Mouse (Mus musculus): ENCODE results near the gene Stt3b. TPM values are rescaled to one million over a fixed set of nuclear protein-coding genes. Genes with fewer than 3 reads are reported as not detected.

The Stt3b gene
- total RNA-seq, 2 experiments from 2014 or later, result 54.8 to 75.4 TPM

GRCm38 (mm10) chr9:115318621-115319375, 8.6 kb upstream of the Stt3b start:
- ATAC-seq (ENCODE audit: poor library complexity, severe bottlenecking), result no peak

- ATAC-seq (ENCODE audit: poor library complexity, severe bottlenecking), result peak; percentile 51
Measured at GRCm38 (mm10) chr9:115317049-115317448, 6.8 kb upstream of the Stt3b start.

- ATAC-seq (ENCODE audit: poor library complexity, severe bottlenecking), result no peak
Measured at GRCm38 (mm10) chr9:115314556-115314955, 4.3 kb upstream of the Stt3b start.

GRCm38 (mm10) chr9:115313830-115314229, 3.6 kb upstream of the Stt3b start:
- no peak for ATAC-seq (ENCODE audit: poor library complexity, severe bottlenecking)

GRCm38 (mm10) chr9:115311223-115311520, 951 bp upstream of the Stt3b start:
- ATAC-seq (ENCODE audit: poor library complexity, severe bottlenecking), result no peak

- ATAC-seq (ENCODE audit: poor library complexity, severe bottlenecking), result peak; percentile 56
Measured at GRCm38 (mm10) chr9:115309977-115310345, 260 bp downstream of the Stt3b start.

GRCm38 (mm10) chr9:115309381-115309971, 745 bp downstream of the Stt3b start:
- ATAC-seq (ENCODE audit: poor library complexity, severe bottlenecking), result 0 out of 2 replicates have a peak, but pooled peaks have one; percentile 2

- no peak for ATAC-seq (ENCODE audit: poor library complexity, severe bottlenecking)
Measured at GRCm38 (mm10) chr9:115308941-115309380, 1.3 kb downstream of the Stt3b start.

- ATAC-seq (ENCODE audit: poor library complexity, severe bottlenecking), result no peak
Measured at GRCm38 (mm10) chr9:115308401-115308800, 1.8 kb downstream of the Stt3b start.

GRCm38 (mm10) chr9:115306202-115306601, 4.0 kb downstream of the Stt3b start:
- ATAC-seq (ENCODE audit: poor library complexity, severe bottlenecking), result no peak

GRCm38 (mm10) chr9:115304149-115304548, 6.1 kb downstream of the Stt3b start:
- ATAC-seq (ENCODE audit: poor library complexity, severe bottlenecking), result no peak

- ATAC-seq (ENCODE audit: poor library complexity, severe bottlenecking), result peak; percentile 31
Measured at GRCm38 (mm10) chr9:115301593-115301992, 8.6 kb downstream of the Stt3b start.

GRCm38 (mm10) chr9:115301002-115301579, 9.1 kb downstream of the Stt3b start:
- peak; percentile 56 for ATAC-seq (ENCODE audit: poor library complexity, severe bottlenecking)

GRCm38 (mm10) chr9:115296738-115297137, 13.5 kb downstream of the Stt3b start:
- ATAC-seq (ENCODE audit: poor library complexity, severe bottlenecking), result peak; percentile 58

GRCm38 (mm10) chr9:115293920-115294594, 16.2 kb downstream of the Stt3b start:
- ATAC-seq (ENCODE audit: poor library complexity, severe bottlenecking), result no peak

GRCm38 (mm10) chr9:115287774-115288434, 22.3 kb downstream of the Stt3b start:
- no peak; the same call in 1 of the 2 replicates for ATAC-seq (ENCODE audit: poor library complexity, severe bottlenecking)

GRCm38 (mm10) chr9:115284385-115284784, 25.8 kb downstream of the Stt3b start:
- no peak for ATAC-seq (ENCODE audit: poor library complexity, severe bottlenecking)

GRCm38 (mm10) chr9:115283403-115283802, 26.8 kb downstream of the Stt3b start:
- ATAC-seq (ENCODE audit: poor library complexity, severe bottlenecking), result no peak

- ATAC-seq (ENCODE audit: poor library complexity, severe bottlenecking), result no peak
Measured at GRCm38 (mm10) chr9:115278641-115279040, 31.6 kb downstream of the Stt3b start.

- no peak for ATAC-seq (ENCODE audit: poor library complexity, severe bottlenecking)
Measured at GRCm38 (mm10) chr9:115274806-115275205, 35.4 kb downstream of the Stt3b start.

- ATAC-seq (ENCODE audit: poor library complexity, severe bottlenecking), result no peak
Measured at GRCm38 (mm10) chr9:115273095-115273649, 37.0 kb downstream of the Stt3b start.

Measured in megakaryocyte, adult 5-6 weeks (primary cell).